Mouse (Mus musculus) G1E (cell line): ENCODE data around the gene Naa20.
"Not testable (repeated sequence)": the region's sequence is repeated elsewhere in the genome, so short reads cannot be mapped to it uniquely, and the experiment has no call there.

Experiments used
- CTCF ChIP-seq: IDR thresholded peaks from 2 replicates; pipeline ENCODE4 v1.5.1; 2012; ENCODE audit warnings: low read depth, low read length, inconsistent platforms, mixed read lengths
- GATA1 ChIP-seq: IDR thresholded peaks from 2 replicates; pipeline ENCODE4 v1.6.1; 2012; ENCODE audit warnings: borderline replicate concordance, low read length, inconsistent platforms, mixed read lengths
- GATA2 ChIP-seq: IDR thresholded peaks from 2 replicates; pipeline ENCODE4 v1.6.1; 2012; ENCODE audit warnings: low read depth, low read length, inconsistent platforms, borderline replicate concordance
- POLR2AphosphoS5 ChIP-seq: IDR thresholded peaks from 2 replicates; pipeline ENCODE4 v1.6.1; 2012; ENCODE audit warnings: low read depth, low read length, inconsistent platforms; ENCODE audit not compliant: insufficient replicate concordance
- TAL1 ChIP-seq: conservative IDR thresholded peaks from 2 replicates; pipeline ENCODE4 v1.6.1; 2012; ENCODE audit warnings: low read depth, low read length, inconsistent platforms, mixed read lengths

DNA sequence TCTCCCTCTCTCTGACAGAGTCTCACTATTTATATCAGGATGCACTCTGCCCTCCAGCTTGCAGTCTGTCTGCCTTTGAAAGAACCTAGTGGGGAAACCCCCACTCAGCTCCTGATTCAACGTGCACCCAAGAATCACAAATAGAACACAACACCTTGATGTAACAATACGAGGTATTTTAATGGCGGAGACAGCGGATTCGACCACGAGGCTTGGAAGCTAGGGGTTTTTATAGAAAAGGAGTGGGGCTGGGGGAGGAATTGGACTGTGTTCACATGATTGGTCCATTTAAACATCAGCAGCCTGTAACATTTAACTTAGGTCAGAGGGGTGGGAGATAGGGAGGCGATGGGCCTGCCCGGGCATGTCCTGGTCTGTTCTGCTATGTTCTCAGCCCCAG lies 1.6 kb upstream of the Naa20 start:
- not testable (repeated sequence) for TF ChIP-seq GATA1, CTCF, POLR2AphosphoS5, TAL1, GATA2
